Mouse (Mus musculus): ENCODE results near the gene Tlr2.

Tlr2 gene

DNA sequence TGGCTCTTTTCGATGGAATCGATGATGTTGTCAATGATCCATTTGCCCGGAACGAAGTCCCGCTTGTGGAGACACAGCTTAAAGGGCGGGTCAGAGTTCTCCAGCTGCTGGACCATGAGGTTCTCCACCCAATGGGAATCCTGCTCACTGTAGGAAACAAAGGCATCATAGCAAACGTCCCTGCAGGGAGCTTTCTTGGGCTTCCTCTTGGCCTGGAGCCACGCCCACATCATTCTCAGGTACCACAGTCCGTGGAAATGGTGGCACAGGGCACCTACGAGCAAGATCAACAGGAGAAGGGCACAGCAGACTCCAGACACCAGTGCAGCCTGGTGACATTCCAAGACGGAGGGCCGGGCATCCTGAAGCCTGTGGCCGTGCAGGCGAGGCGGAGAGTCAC, 4.9 kb downstream of the Tlr2 start:
- in situ Hi-C loops (cut with MboI; ENCODE audit: low sequenced_read_pairs) = no loop called here

DNA sequence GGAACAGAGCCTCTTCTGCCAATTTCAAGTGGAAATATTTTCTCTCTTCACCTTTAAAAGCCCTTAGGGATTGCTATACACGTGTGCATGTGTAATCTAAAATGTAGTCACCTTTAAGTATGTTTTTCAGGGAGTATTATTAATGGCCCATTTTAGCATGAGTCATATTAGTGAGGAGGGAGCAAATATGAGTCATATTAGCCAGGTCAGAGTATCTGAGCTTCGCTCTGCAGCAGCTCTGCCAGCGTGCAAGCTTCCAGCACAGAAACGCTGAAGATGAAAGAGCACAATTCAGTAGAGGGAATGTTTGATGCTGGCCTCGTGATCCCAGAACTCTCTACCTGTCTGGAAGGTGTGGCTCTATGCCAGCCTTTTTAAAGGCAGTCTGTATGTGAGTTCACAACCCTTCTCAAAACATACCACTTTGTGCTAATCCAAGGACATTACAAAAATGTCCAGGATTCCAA, 13.4 kb downstream of the Tlr2 start:
- in situ Hi-C loops (cut with MboI; ENCODE audit: low sequenced_read_pairs) = no loop called here

DNA sequence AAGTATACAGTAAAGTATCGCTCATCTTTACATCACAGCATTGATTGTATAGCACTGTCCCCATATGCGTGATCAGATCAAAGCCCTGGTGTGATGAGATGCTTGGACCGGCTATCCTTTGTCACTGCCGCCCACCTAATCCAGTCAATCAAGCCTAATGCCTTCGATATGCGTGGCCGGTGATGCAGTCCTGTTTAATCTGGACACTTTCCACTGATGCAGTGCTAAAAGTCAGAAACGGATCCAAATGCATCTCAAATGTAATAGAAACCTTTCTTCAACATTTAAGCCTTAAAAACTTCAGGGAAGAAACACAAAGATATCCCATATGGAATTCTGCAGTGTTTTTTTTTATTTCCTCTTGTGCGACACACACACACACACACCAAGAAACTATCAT, 13.9 kb downstream of the Tlr2 start:
- in situ Hi-C loops (cut with MboI; ENCODE audit: low sequenced_read_pairs) = no loop called here

DNA sequence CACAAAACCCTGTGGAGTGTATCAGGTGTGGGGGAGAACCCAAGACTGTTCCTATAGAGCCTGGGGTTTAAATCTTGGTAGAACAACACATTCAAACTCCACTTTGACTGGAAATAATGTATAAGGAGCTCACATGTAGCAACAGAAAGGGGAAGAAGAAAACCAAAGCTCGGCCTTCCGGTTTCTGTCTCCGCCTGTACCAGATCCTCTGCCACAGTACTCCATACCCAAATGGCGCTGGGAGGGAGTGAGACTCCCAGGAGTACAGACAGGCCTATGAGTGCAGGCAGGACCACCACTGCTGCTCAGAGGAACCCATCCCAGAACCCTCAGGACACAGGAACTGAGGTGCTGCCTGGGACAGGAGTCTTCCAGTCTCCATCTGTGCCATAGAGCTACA, 17.8 kb downstream of the Tlr2 start:
- in situ Hi-C loops (cut with MboI; ENCODE audit: low sequenced_read_pairs) = no loop called here

DNA sequence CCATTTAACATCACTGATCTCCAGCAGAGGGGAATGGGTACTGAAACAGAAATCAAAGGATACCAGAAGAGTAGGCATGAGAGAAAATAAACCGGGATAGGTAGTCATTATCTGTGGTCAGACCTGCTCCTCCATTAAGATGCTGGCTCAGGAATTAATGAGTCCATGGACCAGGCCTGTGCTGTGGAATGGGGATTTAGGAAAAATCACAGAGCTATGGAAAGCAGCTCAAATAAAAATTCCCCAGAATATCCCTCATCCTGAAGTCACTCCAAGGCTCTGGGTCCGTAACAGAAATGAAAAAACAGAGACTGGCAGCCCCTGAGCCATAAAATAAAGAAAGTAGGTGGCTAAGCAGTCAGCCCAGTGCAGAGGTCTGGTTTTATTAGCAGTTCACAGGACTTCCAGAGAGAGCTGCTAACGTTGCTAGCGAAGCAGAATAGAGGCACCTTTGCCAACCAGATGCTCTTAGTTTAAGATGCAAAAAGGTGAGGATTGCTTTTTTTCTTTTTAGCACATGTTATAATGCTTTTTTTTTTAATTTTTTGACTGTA, 25.1 kb downstream of the Tlr2 start:
- in situ Hi-C loops (cut with MboI; ENCODE audit: low sequenced_read_pairs) = no loop called here

DNA sequence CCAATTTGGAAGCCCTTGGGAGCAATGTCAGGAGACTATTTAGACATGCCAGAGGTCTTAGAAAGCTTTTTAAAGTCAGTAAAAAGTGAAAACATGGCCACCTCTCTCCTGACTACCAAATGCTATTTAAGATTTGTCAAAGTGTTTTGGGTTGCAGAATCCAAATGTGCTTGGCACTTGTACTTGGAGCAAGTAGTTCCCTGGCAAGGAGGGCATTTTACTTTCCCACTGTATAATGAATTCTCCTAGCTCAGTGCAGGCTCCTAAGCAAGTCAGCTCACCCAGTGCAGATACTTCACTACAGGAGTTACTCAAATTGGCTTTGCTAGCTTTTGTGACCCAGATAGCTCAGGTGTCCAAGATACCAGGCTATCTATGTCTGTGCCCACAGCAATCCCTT, 28.7 kb downstream of the Tlr2 start:
- in situ Hi-C loops (cut with MboI; ENCODE audit: low sequenced_read_pairs) = no loop called here

DNA sequence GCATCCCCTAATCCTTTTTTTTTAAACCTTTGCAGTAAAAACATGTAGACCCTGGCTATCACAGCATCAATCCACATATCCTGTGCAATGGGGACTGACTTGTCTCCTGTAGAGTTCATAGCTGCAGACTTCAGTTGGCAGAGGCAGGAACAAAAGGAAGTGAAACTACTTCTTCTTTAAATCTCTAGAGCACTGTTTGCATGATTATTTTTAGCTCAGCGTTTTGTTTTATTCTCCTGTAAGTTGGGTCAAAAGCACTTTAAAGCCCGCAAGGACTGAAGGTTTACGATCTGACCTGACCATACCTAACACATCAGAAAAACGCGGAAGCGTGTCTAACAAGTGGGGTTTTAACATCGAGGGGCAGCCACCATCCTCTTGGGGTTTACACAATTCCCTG, 29.6 kb downstream of the Tlr2 start:
- in situ Hi-C loops (cut with MboI; ENCODE audit: low sequenced_read_pairs) = no loop called here

DNA sequence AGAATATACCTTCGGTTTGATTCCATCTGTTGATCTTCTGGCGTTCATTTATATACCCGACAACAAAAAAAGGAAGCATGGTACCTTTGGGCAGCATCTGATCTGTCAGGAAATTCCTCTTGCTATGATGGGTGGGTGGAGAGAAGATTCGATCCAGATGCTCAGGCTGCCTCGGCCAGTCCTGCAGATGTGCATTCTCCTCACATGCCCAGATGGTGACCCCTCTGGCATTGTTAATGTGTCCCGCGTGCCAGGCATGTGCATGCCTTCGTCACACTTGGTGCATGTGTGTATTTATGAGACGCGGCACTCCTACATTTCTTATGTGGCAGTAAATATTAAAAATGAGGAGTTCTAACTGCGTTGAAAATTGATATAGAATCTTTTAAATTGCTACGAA, 33.1 kb downstream of the Tlr2 start:
- in situ Hi-C loops (cut with MboI; ENCODE audit: low sequenced_read_pairs) = loop anchor here (10.0 kb wide), 1 partner anchor 86 kb away; no protein-coding TSS in a partner anchor

DNA sequence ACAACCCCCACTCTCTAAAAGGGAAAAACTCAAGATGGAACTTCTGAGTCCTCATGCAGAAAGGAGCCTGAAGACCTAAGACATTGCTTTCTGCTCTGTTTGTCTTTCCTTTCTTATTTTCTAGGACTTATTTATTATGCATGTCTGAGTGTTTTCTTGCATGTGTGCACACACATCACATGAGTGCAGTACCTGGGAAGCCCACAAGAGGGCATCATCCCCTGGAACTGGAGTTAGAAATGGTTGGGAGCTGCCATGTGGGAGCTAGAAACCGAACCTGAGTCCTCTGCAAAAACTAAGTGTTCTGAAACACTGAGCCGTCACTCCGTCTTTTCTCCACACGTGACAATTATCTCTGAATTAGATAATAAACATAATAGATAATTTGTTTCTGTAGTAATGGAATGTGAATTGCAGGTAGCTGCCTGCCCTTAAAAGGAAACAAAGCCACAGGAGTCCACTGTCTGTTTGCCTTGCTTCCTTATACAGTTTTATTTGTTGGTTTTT, 39.9 kb downstream of the Tlr2 start:
- in situ Hi-C loops (cut with MboI; ENCODE audit: low sequenced_read_pairs) = loop anchor here (10.0 kb wide), 1 partner anchor 93 kb away; no protein-coding TSS in a partner anchor

DNA sequence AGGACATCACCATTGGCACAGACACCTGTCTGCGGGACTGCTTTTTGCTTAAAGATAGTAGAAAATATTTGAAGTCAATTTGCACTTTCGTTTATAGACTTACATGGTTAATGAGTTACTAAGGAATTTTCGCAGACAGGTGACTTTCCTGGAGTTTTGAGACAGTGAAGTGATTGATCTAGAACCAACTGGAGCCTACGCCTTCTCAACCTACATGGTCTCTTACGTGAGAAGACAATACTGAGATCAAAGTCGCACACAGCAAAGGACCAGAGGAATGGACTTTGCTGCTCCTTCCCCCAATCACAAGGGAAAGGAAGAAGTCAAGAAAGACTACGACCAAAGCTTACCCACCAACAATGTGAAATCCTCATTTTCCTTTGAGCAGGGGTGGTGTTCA, 42.1 kb downstream of the Tlr2 start:
- in situ Hi-C loops (cut with MboI; ENCODE audit: low sequenced_read_pairs) = no loop called here

DNA sequence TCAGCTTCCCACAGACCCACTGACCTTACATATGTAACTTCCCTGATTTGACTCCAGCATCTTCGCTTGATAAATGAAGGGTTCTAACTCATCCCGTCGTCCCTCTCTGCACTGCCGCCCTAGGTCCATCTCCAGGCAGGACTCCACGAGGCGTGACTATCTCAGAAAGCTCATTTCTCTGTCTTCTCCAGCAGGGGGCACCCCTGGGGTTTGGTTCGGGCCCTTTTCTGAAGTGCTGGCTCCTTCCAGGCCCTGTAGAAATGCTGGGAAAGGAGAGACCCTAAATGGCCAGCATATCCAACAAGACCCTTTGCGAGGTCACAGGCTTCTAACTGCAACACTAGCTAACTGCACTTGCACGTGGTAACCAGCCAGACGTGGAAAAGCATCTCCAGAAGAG, 43.7 kb downstream of the Tlr2 start:
- in situ Hi-C loops (cut with MboI; ENCODE audit: low sequenced_read_pairs) = no loop called here

DNA sequence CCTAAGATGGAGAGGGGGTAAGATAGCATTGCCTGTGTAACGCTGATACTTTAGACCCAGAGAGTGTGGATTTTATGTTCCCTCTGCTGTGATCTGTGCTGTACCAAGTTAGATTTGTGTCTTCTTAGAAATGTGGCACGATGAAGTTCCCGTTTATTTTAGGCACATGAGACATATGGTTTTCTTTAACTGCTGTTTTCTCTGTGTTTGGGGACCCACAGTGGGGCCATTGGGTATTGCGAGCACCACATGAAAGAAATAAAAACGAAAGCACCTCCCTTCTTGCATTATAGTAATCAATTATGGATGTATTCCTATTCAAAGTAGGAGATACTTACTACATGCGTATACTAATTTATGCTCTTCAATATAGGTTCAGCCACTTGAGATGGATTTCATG, 44.5 kb downstream of the Tlr2 start:
- in situ Hi-C loops (cut with MboI; ENCODE audit: low sequenced_read_pairs) = no loop called here

DNA sequence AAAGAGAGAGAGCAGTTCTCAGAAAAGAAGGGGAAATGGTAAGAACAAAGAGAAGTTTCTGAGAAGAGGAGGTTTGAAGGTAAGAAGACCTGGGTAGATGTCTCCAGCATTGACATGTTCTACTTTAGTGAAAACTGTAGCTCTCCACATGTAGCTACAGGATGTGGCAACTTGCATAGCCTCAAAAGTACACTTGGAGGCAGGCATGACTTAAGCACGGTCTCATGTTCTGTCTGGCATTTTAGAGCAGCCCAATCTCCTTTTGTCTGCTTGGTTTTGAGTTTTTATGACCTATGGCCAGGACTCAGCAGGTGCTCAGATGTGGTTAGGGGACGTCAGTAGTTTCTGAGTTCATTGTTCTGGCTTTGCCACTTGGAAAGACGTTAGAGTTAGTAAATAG, 50.1 kb downstream of the Tlr2 start:
- in situ Hi-C loops (cut with MboI; ENCODE audit: low sequenced_read_pairs) = no loop called here

DNA sequence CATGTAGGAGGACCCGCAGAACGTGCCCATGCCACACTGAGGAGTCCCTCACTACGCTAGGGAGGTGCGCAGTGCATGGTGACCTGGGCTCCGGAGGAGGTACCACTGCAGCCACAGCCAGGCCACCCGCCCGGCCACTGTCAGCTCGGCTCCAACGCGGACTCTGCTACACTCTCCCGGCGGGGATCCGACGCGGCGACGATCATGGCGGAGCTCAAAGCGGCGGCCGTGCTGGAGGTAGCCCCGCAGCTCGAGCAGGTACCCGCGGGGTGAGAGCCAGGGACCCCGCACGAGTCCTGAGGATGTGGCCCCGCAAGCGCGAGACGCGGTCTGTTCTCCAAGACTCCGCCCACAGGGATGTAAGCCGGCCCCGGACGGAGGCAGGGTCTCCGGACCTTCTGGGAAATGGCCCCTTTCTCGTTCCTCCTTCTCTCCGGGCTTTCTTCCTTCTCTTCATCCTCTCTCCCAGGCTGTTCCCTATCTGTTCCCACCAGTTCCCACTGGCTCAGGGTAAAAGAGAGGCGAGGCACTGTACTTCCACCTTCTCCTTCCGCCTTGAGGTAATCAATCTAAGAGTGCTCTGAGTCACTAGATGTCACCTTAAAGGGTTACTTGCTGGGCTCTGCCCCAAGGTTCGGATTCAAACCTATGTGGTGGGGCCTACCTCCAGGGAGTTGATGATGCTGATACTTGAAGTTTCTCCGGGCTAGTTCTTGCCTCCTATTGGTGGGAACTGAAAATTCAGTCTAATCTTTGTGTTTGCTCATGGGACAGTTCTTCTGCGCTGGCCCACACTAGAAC, 51.7 kb downstream of the Tlr2 start:
- in situ Hi-C loops (cut with MboI; ENCODE audit: low sequenced_read_pairs) = no loop called here

DNA sequence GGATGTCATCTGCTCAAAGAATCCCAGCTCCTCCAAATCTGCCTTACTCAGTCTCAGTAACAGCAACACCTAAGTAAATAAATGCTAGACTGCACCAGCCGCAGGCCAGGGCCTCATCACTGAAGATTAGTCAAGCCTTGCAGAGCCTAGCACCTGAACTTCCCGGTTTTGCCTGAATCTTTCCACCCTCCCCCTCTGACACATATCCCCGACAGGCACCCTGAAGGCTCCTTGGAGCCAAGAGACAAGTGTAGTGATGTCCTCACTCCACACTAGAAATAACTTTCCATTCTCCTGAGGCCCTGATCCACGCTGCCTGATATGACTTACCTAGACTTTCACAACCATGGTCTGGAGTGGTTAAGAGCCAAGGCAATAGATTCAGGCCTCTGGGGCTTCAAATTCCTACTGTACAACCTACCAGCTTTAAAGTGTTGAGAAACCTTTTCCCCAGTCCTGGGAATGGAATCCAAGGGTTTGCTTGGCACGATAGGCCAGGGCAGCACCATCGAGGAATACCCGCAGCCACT, 53.7 kb downstream of the Tlr2 start:
- in situ Hi-C loops (cut with MboI; ENCODE audit: low sequenced_read_pairs) = no loop called here

DNA sequence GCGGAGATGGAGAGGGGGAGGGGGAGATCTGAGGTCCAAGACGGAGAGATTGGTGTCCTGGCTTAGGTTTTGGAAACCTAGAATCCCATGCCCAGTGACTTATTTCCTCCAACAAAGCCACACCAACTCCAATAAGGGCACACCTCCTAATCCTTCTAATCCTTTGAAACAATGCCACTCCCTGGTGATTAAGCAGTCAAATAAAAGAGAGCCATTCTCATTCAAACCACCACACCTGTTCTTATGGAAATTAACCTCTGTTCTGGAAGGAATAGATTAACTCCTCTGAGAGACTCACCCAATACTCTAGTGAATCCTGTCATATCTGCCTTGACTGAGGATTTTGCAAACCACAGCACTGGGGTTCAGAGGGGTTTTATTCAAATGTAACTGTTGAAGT, 54.5 kb downstream of the Tlr2 start:
- in situ Hi-C loops (cut with MboI; ENCODE audit: low sequenced_read_pairs) = no loop called here

Measured in CH12F3 (cell line).